In genomic region chr1:65388328-65388727, GRCm38 (mm10) we compare ENCODE assay signal across 8 mouse cellular contexts.
DNase-seq lines count a peak whose midpoint lies in the region; ATAC-seq and TF ChIP-seq lines count a peak whose summit lies in the region.

No protein-coding gene starts in this region.

- H3K9me3 ChIP-seq in neural tube, embryonic 15.5 days (replicated peaks): no peaks in the 10 kb centered on the region
- H3K9me3 ChIP-seq in kidney, embryonic 14.5 days (ENCODE audit: control insufficient read depth, low read length): no peaks in the 10 kb centered on the region
- H3K9me3 ChIP-seq in lung, postnatal 0 days (ENCODE audit: low read length): no peaks in the 10 kb centered on the region

- no peak overlapping the region for H3K4me2 ChIP-seq in neural tube, embryonic 15.5 days
- H3K4me2 ChIP-seq in kidney, embryonic 14.5 days (replicated peaks; ENCODE audit: low read depth, low read length): no peak overlapping the region
- no peak overlapping the region for H3K4me2 ChIP-seq in lung, postnatal 0 days (replicated peaks; ENCODE audit: low read depth, low read length)

- no peaks in the 10 kb centered on the region for H3K27me3 ChIP-seq in neural tube, embryonic 15.5 days (replicated peaks)
- no peaks in the 10 kb centered on the region for H3K27me3 ChIP-seq in kidney, embryonic 14.5 days (ENCODE audit: control insufficient read depth, insufficient read depth, low read length)
- no peaks in the 10 kb centered on the region for H3K27me3 ChIP-seq in lung, postnatal 0 days (replicated peaks; ENCODE audit: insufficient read depth, low read length)

- ATAC-seq in CD4-positive, CD25-positive, alpha-beta regulatory T cell, adult 4 months: no peak
- no peak for ATAC-seq in neural tube, embryonic 15.5 days (ENCODE audit: low FRiP score)
- ATAC-seq in kidney, embryonic 14.5 days (ENCODE audit: low FRiP score, low TSS enrichment): 0 out of 2 replicates have a peak, but pooled peaks have one; percentile 52
- no peak for ATAC-seq in lung, postnatal 0 days

- no peaks in the 10 kb centered on the region for H3K36me3 ChIP-seq in neural tube, embryonic 15.5 days
- H3K36me3 ChIP-seq in kidney, embryonic 14.5 days (ENCODE audit: control insufficient read depth, insufficient read depth, low read length): no peaks in the 10 kb centered on the region
- no peaks in the 10 kb centered on the region for H3K36me3 ChIP-seq in lung, postnatal 0 days (ENCODE audit: insufficient read depth, low read length)

- DNase-seq in CD4-positive, CD25-positive, alpha-beta regulatory T cell, adult 2 months (ENCODE audit: low read depth, low spot score): peak; percentile 4
- peak; percentile 48 for DNase-seq in neural tube, embryonic 10.5 days (ENCODE audit: extremely low spot score, low spot score)
- peak; percentile 29 for DNase-seq in cerebellum, adult 9-11 months
- DNase-seq in lung, postnatal 0 days (ENCODE audit: low spot score): no peak
- peak; percentile 43 for DNase-seq in testis, postnatal 14 days (ENCODE audit: low spot score)

- no peak overlapping the region for H3K4me3 ChIP-seq in neural tube, embryonic 15.5 days (replicated peaks)
- H3K4me3 ChIP-seq in kidney, embryonic 14.5 days (ENCODE audit: low read length): no peak overlapping the region
- no peak overlapping the region for H3K4me3 ChIP-seq in lung, postnatal 0 days (ENCODE audit: low read depth, low read length)

- H3K9ac ChIP-seq in neural tube, embryonic 15.5 days (replicated peaks): no peak overlapping the region
- H3K9ac ChIP-seq in kidney, embryonic 14.5 days (ENCODE audit: low read depth, low read length): no peak overlapping the region
- no peak overlapping the region for H3K9ac ChIP-seq in lung, postnatal 0 days (replicated peaks; ENCODE audit: low read depth)

- H3K27ac ChIP-seq in neural tube, embryonic 15.5 days (replicated peaks): no peak overlapping the region
- no peak overlapping the region for H3K27ac ChIP-seq in kidney, embryonic 14.5 days (ENCODE audit: low read depth, low read length)
- H3K27ac ChIP-seq in lung, postnatal 0 days (ENCODE audit: low read length): no peak overlapping the region

- WGBS in neural tube, embryonic 15.5 days: 37% methylated on average over 15 of the region's 15 CpGs
- 42% methylated on average over 15 of the region's 15 CpGs for WGBS in kidney, embryonic 14.5 days
- whole genome bisulfite sequencing in lung, postnatal 0 days: 34% methylated on average over 15 of the region's 15 CpGs

- H3K4me1 ChIP-seq in neural tube, embryonic 15.5 days: no peaks in the 10 kb centered on the region
- H3K4me1 ChIP-seq in kidney, embryonic 14.5 days (ENCODE audit: control insufficient read depth, insufficient read depth, low read length): no peaks in the 10 kb centered on the region
- H3K4me1 ChIP-seq in lung, postnatal 0 days (ENCODE audit: insufficient read depth, low read depth, low read length): no peaks in the 10 kb centered on the region

- TF ChIP-seq EP300 in lung, postnatal 0 days (IDR thresholded peaks at IDR 0.05): no peak

- peak; percentile 66 for TF ChIP-seq CTCF in lung, postnatal 0 days (IDR thresholded peaks at IDR 0.05)
